Mouse (Mus musculus): ENCODE results near the gene Bcl2l12.

Gene Bcl2l12

DNA sequence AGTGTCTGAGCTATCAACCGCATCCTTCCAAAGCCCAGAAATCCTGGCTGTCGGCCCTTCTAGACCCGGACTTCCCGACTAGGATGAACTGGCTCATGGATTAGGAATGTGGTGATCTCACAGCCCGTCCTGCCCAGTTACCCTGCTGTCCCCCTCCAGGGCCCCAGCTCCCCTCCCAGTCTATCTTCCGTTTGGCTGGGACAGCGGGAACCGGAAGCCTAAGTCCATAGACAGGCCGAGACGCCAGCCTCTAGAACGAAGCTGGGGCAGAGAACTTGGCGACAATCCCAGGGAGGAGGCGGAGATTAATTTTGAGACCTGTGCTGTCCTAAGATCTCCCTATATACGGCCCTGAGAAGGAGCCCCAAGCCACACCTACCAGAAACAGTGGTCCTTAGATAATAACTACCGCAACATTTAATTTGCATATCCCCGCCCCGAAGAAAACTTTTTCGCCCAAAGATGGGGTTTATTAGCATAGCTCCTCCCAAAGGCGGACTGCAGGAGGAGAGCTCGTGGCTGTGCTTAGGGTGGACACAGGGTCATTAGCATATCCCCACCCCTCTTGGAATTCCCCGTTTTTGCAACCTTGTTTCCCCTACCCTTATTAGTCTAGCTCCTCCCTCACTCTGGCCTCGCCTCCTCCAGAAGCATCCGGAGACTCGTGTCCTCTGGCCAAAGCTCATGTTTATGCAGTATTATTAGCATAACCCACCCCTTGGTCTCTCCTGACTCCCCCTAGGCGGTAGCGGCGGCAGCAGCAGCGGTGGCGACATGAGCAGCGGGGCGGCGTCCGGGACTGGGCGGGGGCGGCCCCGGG, 18.9 kb upstream of the Bcl2l12 start, which contains the start of gene Rras:
TSS of gene Rras (plus strand) at position 720 of the 820 bp plus-strand sequence.
- peak; percentile 91 for DNase-seq

GRCm38 (mm10) chr7:45016761-45017160, 18.2 kb upstream of the Bcl2l12 start:
- no peak for DNase-seq

DNA sequence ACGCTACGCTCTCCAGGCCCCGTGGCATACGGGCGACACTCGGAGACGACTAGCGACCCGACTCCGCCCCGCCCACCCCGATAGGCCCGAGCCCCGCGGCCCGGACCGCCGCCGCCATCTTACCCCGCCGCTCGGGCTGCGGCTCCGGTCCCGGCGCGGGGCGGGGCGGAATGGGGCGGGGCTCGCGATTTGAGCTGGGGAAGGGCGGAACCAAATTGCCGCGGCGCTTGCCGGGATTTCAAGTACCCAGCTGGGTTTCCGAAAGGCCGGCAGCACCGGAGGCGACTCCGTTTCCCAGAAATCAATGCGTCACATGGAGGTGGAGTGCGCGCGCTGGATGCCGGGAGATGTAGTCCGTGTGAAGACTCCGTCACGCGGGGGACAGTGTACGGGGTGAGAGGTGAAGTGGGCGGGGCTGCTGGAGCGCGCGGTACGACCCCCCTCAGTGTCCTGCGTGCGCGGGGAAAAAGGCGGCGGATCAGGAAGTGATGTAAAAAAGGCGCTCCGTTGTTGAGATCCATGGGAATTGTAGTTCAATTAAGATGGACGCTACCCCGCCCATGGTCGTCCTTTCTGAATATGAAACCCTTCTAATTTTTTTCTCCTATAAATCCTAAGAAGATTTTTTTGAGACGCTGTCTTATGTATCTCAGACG, 17.6 kb upstream of the Bcl2l12 start, which contains the start of gene Scaf1:
TSS of gene Scaf1 (minus strand) at position 407 of the 656 bp plus-strand sequence.
- peak; percentile 98 for DNase-seq

DNA sequence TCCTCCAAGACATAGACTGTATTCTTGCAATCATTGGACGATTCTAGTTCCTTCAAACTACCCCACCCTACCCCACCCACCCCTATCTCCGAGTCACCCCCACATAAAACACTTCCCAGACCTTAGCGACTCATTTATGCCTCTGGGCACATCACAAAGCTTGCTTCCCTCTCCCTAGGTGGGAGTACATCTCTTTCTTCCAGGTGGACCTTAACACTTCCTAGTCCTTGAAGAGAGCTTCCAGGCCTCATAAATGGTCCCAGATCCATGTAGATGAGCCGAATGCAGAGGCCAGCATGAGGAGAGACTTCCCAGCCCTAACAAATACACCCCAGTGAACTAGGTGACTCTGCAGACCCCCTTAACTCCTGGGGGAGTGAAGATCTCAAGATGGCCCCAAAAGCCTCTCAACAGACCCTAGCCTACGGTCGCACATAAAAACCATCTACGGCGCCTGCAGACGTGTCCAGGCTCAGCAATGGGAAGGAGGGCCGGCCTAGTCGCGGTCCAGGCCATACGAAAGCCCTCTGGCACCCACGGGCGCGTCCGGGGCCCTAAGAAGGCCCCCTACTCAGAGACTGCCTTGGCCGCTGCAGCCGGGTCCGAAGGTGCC, 16.9 kb upstream of the Bcl2l12 start:
- peak; percentile 49 for DNase-seq

DNA sequence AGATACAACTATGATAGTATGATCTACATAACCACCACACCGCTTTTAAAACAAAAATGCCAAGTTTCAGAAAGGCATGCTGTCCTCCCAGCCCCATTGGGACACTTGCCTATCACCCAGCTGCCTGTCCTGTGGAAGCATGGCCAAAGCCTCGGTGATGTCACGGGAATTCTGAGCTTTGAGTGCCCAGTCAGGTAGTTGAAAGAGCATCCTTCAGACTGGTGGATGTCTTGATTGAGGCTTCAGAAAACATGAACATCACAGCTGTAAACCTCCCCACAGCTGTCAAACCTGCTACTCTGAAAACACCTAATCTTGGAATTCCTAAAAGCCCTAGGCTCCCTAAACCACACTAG, 15.6 kb upstream of the Bcl2l12 start:
- DNase-seq: no peak

- DNase-seq: no peak
Observed at GRCm38 (mm10) chr7:45013366-45014095, 15.0 kb upstream of the Bcl2l12 start.

DNA sequence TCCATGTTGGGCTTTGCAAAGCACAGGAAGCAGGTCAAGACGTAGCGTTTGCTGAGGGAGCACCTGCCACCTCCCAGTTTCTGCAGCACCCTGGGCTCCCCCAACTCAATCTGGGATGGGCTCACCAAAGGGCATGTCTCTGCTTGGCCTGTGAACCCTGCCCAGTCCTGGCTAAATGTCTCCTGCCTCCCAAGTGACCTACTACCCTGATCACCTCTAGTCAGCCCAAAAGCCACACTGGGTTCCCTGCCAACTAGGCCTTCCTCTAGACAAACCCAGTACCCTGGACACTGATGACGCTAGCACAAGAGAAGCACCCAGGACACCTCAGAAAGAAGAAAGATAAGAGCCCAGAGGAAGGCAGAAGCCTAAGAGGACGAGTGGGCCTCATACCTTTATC, 14.3 kb upstream of the Bcl2l12 start:
- DNase-seq: no peak

GRCm38 (mm10) chr7:45012011-45012410, 13.5 kb upstream of the Bcl2l12 start:
- DNase-seq: no peak

GRCm38 (mm10) chr7:45008411-45008810, 9.9 kb upstream of the Bcl2l12 start:
- no peak for DNase-seq

DNA sequence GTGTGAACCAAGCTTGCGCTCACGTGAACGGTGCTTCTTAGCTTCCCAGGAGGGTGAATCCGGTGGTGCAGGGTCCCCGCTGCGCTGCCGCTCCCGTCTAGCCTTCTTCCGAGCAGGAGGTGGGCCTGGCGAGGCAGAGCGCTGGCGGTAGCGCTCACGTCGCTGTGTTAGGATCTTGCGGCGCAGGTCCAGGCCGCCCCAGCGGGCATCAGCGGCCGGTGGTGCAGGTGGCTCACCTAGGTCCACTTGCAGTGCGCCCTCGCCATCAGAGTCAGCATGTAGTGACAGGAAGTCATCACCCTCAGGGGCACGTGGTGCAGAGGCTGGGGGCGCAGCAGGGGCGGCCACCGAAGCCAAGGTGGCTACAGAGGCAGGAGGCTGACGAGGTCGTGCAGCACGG, 9.3 kb upstream of the Bcl2l12 start:
- DNase-seq: no peak

GRCm38 (mm10) chr7:45007141-45007540, 8.6 kb upstream of the Bcl2l12 start:
- no peak for DNase-seq

- no peak for DNase-seq
Observed at GRCm38 (mm10) chr7:45006503-45006902, 8.0 kb upstream of the Bcl2l12 start.

DNA sequence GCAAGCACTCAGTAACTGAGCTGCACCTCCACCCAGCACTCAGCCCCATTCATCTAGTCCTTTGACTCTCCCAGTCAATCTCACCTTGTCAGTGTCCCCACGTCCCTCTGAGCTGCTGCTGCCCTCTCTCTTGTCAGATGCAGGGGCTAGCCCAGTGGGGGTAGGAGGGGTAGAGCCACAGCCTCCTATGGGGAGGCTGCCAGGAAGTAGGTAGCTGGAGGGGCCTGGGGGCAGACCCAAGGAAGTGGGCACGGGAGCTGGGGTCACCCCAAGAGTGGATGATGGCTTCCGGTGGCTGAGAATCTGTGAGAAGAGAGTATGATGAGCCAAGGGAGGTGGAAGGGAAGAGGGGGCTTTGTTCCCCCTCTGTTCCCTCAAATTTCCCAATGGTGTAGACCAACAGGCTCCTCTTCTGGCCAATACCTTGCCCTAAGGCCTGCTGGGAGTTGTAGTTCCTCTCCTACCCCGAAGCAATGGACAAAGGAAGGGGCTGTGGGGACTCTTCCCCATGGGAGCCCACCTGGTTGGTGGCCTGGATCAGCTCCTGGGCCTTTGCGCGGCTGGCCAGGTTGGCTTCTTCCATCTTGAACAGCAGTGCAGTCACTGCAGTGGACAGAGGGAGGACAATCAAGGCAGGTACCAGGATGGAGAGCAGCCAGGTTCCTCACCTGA, 6.9 kb upstream of the Bcl2l12 start:
- DNase-seq: no peak

- DNase-seq: no peak
Observed at GRCm38 (mm10) chr7:45004546-45004945, 6.0 kb upstream of the Bcl2l12 start.

DNA sequence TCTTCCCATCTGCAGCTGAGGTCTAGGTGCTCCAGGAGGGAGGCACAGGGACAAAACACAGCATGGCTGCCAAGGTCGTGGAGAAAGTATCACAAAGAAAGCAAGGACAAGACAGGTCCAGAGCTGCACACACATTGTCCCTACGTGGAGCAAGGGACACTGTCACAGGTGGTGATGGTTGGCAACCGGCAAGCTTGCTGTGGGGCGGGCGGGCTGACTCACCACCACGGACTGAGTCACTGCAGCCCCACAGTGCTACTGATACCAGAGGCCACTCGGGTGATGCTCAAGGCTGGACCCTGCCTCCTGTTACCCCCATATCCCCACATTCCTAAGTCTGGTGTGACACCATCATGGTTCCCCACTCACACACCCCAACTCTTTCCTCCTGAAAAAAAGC, 3.9 kb upstream of the Bcl2l12 start:
- no peak for DNase-seq

DNA sequence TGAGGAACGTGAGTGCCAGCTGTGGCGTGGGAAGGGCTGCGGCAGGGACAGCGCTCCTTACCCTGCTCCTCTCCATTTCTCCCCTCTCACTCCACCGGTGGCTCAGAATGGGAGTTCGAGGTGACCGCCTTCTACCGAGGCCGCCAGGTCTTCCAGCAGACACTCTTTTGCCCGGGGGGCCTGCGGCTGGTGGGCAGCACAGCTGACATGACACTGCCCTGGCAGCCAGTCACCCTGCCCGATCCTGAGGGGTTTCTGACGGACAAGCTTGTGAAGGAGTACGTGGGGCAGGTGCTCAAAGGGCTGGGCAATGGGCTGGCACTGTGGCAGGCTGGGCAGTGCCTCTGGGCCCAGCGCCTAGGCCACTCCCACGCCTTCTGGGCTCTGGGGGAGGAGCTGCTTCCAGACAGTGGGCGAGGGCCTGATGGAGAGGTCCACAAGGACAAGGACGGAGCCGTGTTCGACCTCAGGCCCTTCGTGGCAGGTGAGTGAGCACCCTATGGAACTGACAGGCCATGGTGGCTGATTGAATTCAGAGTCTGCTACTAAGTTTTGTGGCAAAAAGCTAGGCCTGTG, 2.1 kb upstream of the Bcl2l12 start:
- no peak for DNase-seq

DNA sequence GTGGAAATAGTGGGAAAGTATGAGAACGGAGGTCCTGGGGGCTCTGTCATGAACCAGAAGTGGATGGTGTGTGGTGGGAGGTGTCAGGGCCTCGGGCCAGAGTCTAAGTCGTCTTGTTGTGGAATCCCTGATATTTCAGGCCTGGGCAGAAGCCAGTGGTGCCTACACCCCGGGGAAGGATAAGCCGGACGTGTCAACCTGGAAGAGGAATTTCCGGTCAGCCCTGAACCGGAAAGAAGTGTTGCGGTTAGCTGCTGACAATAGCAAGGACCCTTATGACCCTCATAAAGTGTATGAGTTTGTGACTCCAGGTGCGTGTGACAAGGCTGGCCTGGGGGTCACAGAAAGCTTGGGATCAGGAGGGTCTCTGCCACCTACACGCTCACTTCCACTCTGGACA, 1.2 kb upstream of the Bcl2l12 start:
- no peak for DNase-seq

- DNase-seq: no peak
Observed at GRCm38 (mm10) chr7:44997940-44998428, 528 bp downstream of the Bcl2l12 start.

DNA sequence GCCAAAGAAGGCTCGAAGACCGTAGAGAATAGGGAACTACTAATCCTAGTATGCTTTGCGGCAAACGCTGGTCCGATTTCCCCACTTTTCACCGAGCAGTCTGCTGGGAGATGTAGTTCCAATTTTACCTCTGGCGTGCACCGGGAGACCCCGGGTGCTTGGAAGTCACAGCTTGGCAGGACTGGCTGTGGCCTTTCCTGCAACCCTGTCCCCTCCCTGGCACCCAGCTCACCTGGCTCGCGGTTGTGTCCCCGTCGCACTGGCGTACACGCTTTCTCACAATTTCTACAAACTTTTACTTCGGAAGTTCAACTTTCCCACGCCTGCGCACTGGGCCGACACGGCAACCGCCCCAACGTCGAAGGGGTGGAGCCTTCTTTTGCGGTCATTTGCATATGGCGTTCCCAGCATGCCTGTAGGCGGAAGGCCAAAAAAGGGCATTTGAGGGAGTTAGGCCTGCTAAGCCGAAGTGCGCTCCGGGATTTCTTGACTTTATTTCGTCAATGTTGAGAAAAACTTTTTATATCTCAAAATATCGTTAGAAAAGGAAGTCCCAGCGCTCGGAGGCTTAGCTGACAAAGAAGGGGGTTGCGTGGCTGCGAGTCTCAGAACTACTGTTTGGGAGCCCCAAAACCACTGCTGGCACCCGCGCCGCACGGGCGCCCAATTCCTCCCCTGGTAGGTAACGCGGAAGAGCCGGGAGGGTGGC, 1.1 kb downstream of the Bcl2l12 start, which contains the start of gene Irf3:
TSS of gene Irf3 (plus strand) at position 418 of the 709 bp plus-strand sequence.
- peak; percentile 96 for DNase-seq

DNA sequence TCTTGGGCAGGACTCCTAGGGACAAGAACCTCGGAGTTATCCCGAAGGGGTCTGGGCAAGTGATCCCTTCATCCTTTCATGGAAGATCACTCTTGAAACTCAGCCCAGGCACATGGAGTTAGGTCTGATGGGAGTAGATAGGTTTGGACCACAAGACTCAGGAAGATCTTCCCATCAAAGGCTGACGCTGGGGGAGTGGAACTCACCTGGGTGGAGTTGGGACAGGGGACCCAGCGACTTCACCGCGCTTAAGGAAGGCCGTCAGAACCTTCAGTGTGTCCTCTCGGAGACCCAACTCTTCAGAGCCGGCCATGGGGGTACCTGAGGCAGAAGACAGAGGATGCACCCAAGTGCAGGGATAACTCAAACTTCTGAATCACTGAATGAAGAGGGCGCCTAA, 1.8 kb downstream of the Bcl2l12 start:
- no peak for DNase-seq

Measured in liver (tissue).